Mouse (Mus musculus): ENCODE data around the gene Scarf1. TPM values are rescaled to one million over a fixed set of nuclear protein-coding genes. Genes with fewer than 3 reads are reported as not detected.
A peak's percentile ranks its signal among the peaks of the same experiment; 100 is the strongest.

Scarf1 gene
- polyA plus RNA-seq, 1 experiment from 2014 or later, result 5.4 TPM

DNA sequence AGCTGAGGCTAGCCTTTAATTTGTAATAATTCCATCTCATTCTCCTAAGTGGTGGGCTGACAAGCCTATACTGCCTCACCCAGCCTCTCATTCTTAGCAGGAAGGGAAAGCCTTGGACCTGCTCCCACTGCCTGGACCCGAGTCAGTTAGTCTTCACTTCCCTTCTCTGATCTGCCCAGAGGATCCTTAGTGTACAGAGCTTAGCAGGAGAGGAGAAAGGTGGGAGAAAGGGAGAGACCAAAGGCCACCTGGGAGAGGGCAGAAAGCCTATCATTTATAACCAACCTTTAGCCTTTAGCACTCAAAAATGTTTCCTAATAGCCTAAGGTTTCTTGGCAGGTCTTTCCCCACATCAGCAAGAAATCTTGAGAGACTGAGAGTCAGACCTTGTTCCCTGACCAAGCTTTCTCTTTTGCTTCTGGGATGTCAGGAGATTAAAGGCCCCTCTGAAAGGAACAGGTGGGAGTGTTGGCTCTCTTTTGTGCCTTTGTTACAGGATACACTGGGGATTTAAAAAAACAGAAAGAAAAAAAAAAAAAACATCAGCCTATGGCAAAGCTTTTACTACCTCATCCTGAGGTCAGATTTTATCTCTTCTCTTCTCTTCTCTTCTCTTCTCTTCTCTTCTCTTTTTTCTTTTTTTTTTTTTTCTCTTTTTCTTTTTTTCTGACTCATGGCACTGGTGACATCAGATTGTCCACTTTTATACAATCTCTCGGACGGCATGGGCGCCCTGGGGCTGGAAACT is 21.1 kb downstream of the Scarf1 start:
- 45% methylated on average over 4 of the region's 4 CpGs for WGBS
- no peak overlapping the region for H3K4me3 ChIP-seq
- H3K9me3 ChIP-seq, result no peaks in the 10 kb centered on the region
- no peaks in the 10 kb centered on the region for H3K36me3 ChIP-seq (replicated peaks)
- H3K27me3 ChIP-seq (ENCODE audit: poor library complexity, severe bottlenecking), result peaks cover 14% of the 10 kb centered on the region
- no peak for DNase-seq (ENCODE audit: extremely low spot score, low spot score)
- H3K27ac ChIP-seq, result no peak overlapping the region
- peaks cover 59% of the 10 kb centered on the region for H3K4me1 ChIP-seq

DNA sequence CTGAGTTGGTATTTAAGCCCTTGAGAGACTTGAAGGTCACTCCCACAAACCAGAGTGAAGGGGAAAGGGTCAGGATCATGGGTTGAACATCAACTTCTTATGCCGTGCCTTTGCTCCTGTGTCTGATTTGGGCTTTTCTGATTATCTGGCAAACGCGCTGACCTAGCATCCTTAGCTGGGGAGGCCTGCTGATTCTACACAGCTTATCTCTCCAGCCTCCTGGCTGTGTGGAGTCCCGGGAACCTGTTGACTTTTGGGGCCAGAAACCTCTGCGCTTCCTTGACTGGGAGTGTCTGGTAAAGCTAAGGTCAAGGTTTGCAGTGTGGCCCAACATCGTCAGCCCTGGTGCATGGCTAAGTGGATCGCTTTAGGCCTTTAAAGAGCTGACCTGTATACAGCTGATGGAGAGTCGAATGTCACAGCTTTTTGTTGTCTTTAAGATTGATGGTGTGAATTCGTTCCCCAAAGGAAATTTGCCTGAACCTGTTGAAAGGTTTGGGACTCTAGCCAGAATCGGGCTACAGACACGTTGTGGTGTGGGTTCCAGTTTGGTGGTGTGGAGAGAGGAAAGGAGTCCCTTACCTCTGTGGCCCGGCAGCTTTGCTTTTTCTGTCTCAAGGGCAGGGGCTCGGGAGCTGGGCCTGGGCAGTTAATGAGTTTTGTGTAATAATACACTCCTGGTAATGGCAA is 21.9 kb downstream of the Scarf1 start:
- 67% methylated on average over 13 of the region's 13 CpGs for WGBS
- Histone ChIP-seq H3K9me3 (no peaks in the 10 kb centered on the region), H3K36me3 (replicated peaks) (no peaks in the 10 kb centered on the region), H3K4me1 (peaks cover 62% of the 10 kb centered on the region), H3K27me3 (ENCODE audit: poor library complexity, severe bottlenecking) (peaks cover 14% of the 10 kb centered on the region), H3K27ac (no peak overlapping the region), H3K4me3 (no peak overlapping the region)
- DNase-seq (ENCODE audit: extremely low spot score, low spot score), result no peak

DNA sequence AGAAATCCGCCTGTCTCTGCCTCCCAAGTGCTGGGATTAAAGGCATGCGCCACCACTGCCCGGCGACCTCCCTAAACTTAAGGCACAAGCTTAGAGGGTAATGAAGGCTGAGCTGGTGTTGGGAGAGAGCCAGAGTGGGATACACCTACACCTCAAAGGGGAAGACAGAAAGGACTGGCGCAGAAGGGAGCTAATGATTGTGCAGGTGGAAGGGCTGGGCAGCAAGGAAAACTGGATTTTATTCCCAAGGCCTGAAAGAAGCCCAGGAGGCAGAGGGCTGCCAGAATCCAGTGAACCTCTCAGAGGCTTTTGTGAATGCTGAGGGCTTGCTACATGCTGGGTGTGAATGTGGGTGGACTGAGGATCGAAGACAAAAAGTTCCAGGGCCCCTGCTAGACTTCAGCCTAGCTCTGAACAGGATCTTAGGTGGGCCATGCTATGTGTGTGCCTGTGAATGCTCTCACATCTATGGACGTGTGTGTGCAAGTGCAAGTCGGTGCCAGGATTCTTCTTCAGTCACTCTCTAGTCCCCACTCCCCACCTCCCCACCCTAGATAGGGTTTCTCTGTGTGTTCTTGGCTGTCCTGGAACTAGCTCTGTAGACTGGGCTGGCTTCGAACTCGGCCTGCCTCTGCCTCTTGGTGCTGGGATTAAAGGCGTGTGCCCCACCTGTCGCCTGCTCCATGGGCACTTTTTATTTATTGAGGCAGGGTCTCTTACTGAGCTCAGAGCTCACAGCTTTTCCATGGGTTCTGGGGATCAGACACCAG is 23.1 kb downstream of the Scarf1 start:
- Histone ChIP-seq H3K4me3 (no peak overlapping the region), H3K4me1 (peaks cover 66% of the 10 kb centered on the region), H3K9me3 (no peaks in the 10 kb centered on the region), H3K27me3 (ENCODE audit: poor library complexity, severe bottlenecking) (peaks cover 14% of the 10 kb centered on the region), H3K36me3 (replicated peaks) (no peaks in the 10 kb centered on the region), H3K27ac (0 out of 2 replicates have a peak overlapping the region, but pooled peaks have one; percentile 30)
- DNase-seq (ENCODE audit: extremely low spot score, low spot score), result no peak
- 90% methylated on average over 12 of the region's 12 CpGs for WGBS

DNA sequence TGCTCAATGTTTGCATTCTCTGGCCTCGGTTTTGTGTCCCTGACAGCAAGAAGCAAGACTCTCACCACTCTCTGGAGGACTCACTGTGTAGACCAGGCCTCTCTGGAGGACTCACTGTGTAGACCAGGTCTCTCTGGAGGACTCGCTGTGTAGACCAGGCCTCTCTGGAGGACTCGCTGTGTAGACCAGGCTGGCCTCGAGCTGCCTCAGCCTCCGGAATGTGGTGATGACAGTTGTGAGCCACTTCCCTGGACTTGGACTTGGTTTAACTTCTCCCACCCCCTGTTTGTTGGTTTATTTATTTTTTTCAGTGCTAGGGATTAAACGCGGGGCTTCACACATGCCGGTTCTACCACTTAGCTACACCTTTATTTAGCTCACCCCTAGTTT is 23.7 kb downstream of the Scarf1 start:
- H3K36me3 ChIP-seq (replicated peaks), result no peaks in the 10 kb centered on the region
- no peak overlapping the region for H3K4me3 ChIP-seq
- H3K9me3 ChIP-seq, result no peaks in the 10 kb centered on the region
- H3K4me1 ChIP-seq, result peaks cover 63% of the 10 kb centered on the region
- WGBS, result 90% methylated on average over 8 of the region's 8 CpGs
- DNase-seq (ENCODE audit: extremely low spot score, low spot score), result no peak
- H3K27me3 ChIP-seq (ENCODE audit: poor library complexity, severe bottlenecking), result peaks cover 14% of the 10 kb centered on the region
- H3K27ac ChIP-seq, result 0 out of 2 replicates have a peak overlapping the region, but pooled peaks have one; percentile 30

DNA sequence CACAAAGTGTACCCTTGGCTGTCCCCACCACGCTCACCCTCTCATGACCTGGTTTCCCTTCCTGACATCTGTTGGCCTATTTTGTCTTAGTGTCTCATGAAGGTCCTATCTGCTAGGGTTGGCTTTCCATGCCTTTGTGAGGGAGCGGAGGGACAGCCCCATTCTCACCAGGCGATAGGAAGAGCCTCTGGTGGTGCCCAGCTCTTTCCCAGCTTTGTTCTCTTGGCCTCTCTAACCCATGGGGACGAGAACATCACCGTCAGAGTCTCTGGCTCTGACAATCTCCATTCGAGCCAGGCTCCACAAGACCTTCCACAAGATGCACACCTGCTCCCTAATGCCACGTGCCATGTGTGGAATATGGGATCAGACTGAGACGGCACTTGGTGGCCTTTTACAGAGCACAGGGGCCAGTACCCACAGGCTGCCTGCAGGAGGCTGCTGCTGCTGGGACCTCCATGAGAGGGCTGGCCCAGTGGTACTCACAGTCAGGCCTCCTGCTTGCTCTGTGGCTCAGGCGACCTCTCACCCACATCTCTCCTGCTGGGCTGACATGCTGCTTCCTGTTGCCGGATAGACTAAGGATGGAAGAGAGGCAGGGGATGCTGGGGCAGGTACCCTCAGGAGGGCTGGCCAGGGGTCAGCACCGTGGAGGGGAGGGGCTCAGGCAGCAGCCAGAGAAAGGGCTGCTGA is 24.3 kb downstream of the Scarf1 start:
- Histone ChIP-seq H3K27me3 (ENCODE audit: poor library complexity, severe bottlenecking) (peaks cover 8% of the 10 kb centered on the region), H3K4me3 (peak overlapping the region; percentile 10; the same call in 1 of the 2 replicates), H3K4me1 (peaks cover 57% of the 10 kb centered on the region), H3K9me3 (no peaks in the 10 kb centered on the region), H3K27ac (peak overlapping the region; percentile 79), H3K36me3 (replicated peaks) (no peaks in the 10 kb centered on the region)
- WGBS, result 53% methylated on average over 11 of the region's 11 CpGs
- DNase-seq (ENCODE audit: extremely low spot score, low spot score), result no peak

DNA sequence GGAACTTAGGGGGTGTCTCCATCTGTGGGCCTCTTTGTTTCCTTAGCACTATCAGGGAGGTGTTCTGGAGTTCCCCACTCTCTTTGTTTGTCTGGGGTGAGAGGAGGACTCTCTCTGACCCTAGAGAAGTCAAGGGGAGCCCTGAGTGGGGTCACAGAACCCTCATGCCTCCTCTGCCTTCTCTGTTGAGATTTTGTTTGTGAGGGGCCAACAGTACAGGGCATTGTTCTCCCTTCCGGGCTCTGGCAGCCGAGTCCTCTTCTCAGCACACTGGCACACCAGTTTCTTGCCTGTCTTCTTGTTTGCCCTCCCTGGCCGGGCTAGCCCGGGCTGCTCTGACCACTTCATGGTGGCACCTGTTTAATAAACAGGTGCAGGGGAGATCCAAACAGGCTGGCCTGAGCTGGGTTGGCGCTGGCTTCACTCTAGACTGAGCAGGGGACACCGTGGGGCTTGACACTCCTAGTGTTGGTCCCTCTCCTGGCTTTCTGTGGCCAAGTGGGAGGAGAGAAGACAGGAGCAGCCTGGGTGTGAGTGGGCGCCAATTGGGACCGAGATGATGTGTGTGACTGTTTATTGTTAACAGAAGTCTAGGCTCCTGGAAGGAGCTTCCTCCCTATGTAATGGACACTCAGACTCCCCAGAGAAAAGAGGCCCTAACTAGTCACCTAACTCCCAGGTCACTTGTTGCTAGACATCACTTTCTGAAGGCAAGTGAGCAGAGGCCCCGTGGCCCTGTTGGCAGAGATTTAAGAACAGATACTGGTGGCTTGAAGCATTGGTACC is 25.0 kb downstream of the Scarf1 start:
- 0 out of 2 replicates have a peak, but pooled peaks cover 3% of the 10 kb centered on the region for H3K36me3 ChIP-seq (replicated peaks)
- peaks cover 52% of the 10 kb centered on the region for H3K4me1 ChIP-seq
- no peak overlapping the region; the same call in 1 of the 2 replicates for H3K4me3 ChIP-seq
- DNase-seq (ENCODE audit: extremely low spot score, low spot score), result no peak
- H3K27ac ChIP-seq, result peak overlapping the region; percentile 79
- H3K9me3 ChIP-seq, result no peaks in the 10 kb centered on the region
- H3K27me3 ChIP-seq (ENCODE audit: poor library complexity, severe bottlenecking), result peaks cover under 1% of the 10 kb centered on the region; the same call in 1 of the 2 replicates
- WGBS, result 66% methylated on average over 9 of the region's 9 CpGs

DNA sequence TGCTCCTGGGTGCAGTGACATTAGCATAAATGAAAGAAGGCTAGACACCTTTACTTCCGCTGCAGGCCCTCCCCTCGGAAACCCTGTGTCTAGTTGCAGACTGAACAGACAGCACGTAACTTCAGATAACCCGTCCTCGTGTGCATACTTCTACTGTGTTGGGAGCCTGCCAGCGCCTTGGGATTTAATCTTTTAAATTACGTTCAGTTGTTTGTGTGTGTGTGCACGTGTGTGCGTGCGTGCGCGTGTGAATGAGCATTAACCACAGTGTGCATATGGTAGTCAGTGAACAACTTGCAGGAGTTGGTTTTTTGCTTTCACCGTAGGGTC is 25.6 kb downstream of the Scarf1 start:
- 0 out of 2 replicates have a peak, but pooled peaks cover 3% of the 10 kb centered on the region for H3K36me3 ChIP-seq (replicated peaks)
- no peak for DNase-seq (ENCODE audit: extremely low spot score, low spot score)
- no peaks in the 10 kb centered on the region for H3K9me3 ChIP-seq
- no peak overlapping the region for H3K4me3 ChIP-seq
- 93% methylated on average over 13 of the region's 13 CpGs for WGBS
- H3K27ac ChIP-seq, result peak overlapping the region; percentile 79; the same call in 1 of the 2 replicates
- H3K27me3 ChIP-seq (ENCODE audit: poor library complexity, severe bottlenecking), result no peaks in the 10 kb centered on the region
- peaks cover 51% of the 10 kb centered on the region for H3K4me1 ChIP-seq

DNA sequence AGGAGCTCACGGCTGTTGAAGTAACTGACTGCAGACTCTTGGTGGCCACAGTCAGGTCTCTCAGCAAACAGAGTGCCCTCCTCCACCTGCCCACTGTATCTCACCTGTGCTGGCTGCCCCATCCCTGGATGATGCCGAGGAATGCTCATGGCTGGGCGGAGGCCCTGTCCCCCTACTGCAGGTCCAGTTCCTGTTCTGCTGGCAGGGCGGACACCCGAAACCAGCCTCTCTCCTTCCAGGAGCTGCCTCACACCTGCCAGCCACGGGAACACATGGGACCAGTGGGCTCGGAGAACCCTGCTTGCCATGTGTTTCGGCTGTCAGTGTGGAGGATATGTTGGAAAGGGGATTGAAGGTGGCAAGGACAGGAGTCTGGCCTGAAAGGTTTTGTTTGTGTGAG is 26.9 kb downstream of the Scarf1 start:
- WGBS, result 85% methylated on average over 8 of the region's 8 CpGs
- DNase-seq (ENCODE audit: extremely low spot score, low spot score), result no peak
- no peak overlapping the region for H3K27ac ChIP-seq

DNA sequence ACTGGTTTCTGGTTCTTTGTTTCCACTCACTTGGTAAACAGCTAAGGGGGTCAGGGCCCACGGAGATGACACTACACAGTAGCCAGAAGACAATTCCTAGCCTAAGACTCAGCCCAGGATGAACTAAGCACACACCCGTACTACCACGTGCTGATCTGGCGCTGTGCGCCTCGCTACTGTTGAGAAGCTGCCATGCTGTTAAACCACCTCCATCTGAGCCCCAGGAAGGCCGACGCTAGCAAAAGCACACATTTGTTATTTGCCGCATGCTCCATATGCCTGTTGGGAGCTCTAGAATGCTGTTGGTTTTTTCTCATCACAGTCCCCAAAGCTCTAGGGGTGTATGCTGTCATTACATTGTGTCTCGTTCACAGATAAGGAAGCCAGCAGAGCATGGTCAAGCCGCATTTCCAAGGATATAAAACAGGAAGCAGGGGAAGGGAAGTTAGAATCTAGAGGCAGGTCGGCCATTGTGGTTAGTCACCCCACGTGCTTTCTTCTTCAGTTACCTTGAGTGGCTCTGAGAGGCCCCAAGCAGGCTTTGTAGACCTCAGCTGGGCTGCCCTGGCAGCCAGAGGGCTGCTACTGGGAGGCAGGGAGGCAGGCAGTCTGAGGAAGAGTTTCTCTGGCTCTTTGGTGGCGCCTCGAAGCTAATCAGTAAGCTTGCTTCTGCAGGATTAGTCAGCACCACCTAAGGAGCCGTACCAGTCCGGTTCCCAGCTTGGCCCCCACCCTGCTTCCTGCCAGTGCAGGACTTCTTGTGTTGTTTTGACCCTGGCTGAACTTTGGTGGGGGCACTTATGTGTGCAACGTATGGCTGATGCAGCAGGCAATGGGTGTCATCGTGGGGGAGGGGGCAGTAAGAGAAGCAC is 27.6 kb downstream of the Scarf1 start:
- Histone ChIP-seq H3K4me1 (peaks cover 43% of the 10 kb centered on the region), H3K36me3 (replicated peaks) (0 out of 2 replicates have a peak, but pooled peaks cover 3% of the 10 kb centered on the region), H3K9me3 (no peaks in the 10 kb centered on the region), H3K27me3 (ENCODE audit: poor library complexity, severe bottlenecking) (no peaks in the 10 kb centered on the region), H3K27ac (peak overlapping the region; percentile 59), H3K4me3 (no peak overlapping the region)
- DNase-seq (ENCODE audit: extremely low spot score, low spot score), result no peak
- WGBS, result 80% methylated on average over 19 of the region's 19 CpGs

More for the DNA sequence above, 26.9 kb downstream of the Scarf1 start:
- H3K27me3 ChIP-seq (ENCODE audit: poor library complexity, severe bottlenecking), result no peaks in the 10 kb centered on the region
- peaks cover 40% of the 10 kb centered on the region for H3K4me1 ChIP-seq
- H3K9me3 ChIP-seq, result no peaks in the 10 kb centered on the region
- no peak overlapping the region for H3K4me3 ChIP-seq
- H3K36me3 ChIP-seq (replicated peaks), result 0 out of 2 replicates have a peak, but pooled peaks cover 3% of the 10 kb centered on the region

DNA sequence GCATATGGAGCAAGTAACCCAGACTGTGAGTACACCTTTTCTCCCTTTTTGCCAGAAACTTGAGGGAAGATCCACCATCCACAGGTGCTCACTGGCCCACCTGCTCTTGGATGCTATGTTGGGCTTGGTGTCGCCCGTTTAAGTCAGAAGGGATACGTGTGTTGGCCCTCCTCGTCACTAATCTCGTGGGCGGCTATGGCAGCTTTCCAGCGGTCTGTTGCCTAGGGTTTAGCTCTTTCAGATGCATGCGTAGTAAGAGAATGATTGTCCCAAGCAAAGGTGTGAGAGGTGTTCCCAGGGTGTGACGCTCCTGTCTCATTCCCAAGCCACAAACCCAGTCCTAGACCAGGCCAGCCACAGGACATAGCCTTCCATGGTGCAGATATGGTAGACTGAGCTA is 31.4 kb downstream of the Scarf1 start:
- no peak overlapping the region for H3K27ac ChIP-seq
- no peak for DNase-seq (ENCODE audit: extremely low spot score, low spot score)
- no peaks in the 10 kb centered on the region for H3K9me3 ChIP-seq
- H3K36me3 ChIP-seq (replicated peaks), result 0 out of 2 replicates have a peak, but pooled peaks cover 3% of the 10 kb centered on the region
- peaks cover 30% of the 10 kb centered on the region for H3K4me1 ChIP-seq
- no peaks in the 10 kb centered on the region for H3K27me3 ChIP-seq (ENCODE audit: poor library complexity, severe bottlenecking)
- no peak overlapping the region for H3K4me3 ChIP-seq
- 93% methylated on average over 9 of the region's 9 CpGs for WGBS

DNA sequence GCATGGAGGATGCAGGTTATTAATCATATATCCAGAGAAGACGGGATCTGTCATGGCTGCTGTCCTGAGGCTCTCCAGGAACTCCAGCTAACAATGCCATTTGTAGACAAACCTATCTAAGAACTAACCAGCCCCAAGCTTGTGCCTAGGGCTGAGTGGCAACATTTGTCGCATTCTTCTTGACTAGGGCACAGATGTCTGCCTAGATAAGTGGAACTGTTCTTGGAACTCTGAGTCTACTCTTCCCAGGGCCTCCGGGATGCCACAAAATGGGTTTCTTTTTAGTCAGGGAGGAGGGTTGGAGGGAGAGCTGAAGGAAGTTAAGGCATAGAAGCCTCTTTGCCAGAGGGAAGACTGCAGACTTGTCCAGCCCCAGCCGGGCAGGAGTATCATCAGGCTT is 32.7 kb downstream of the Scarf1 start:
- DNase-seq (ENCODE audit: extremely low spot score, low spot score), result no peak
- WGBS, result 84% methylated on average over 4 of the region's 4 CpGs
- Histone ChIP-seq H3K27me3 (ENCODE audit: poor library complexity, severe bottlenecking) (no peaks in the 10 kb centered on the region), H3K9me3 (no peaks in the 10 kb centered on the region), H3K4me3 (no peak overlapping the region), H3K36me3 (replicated peaks) (0 out of 2 replicates have a peak, but pooled peaks cover 3% of the 10 kb centered on the region), H3K27ac (no peak overlapping the region), H3K4me1 (peaks cover 33% of the 10 kb centered on the region)
